Mouse (Mus musculus): ENCODE measurements around the gene Gphb5. TPM values are rescaled to one million over a fixed set of nuclear protein-coding genes. Genes with fewer than 3 reads are reported as not detected.

Gene Gphb5
- polyA plus RNA-seq, 1 experiment = not detected

GRCm38 (mm10) chr12:75387156-75387555 lies 29.4 kb downstream of the Gphb5 start:
- WGBS = 78% methylated on average over 8 of the region's 8 CpGs
- no peak for TF ChIP-seq CTCF (IDR thresholded peaks at IDR 0.05; ENCODE audit: extremely low read depth, insufficient read depth, insufficient read length, insufficient replicate concordance)
- no peak for TF ChIP-seq POLR2A (IDR thresholded peaks at IDR 0.05; ENCODE audit: low read depth, low read length)
- no peak overlapping the region for H3K27ac ChIP-seq (ENCODE audit: insufficient read depth, low read length)
- DNase-seq (ENCODE audit: low read depth in 1 of 2, low spot score in 2 of 2) = no peak
- H3K4me3 ChIP-seq (ENCODE audit: extremely low read depth, insufficient read depth, insufficient read length) = no peak overlapping the region
- no peaks in the 10 kb centered on the region for H3K4me1 ChIP-seq (ENCODE audit: control insufficient read depth, insufficient read depth, insufficient read length)
- no peaks in the 10 kb centered on the region for H3K27me3 ChIP-seq (ENCODE audit: control insufficient read depth, insufficient read depth, low read length)
- H3K36me3 ChIP-seq (ENCODE audit: control insufficient read depth, insufficient read depth, low read length) = no peaks in the 10 kb centered on the region

GRCm38 (mm10) chr12:75386731-75387130 lies 29.9 kb downstream of the Gphb5 start:
- no peak for TF ChIP-seq CTCF (IDR thresholded peaks at IDR 0.05; ENCODE audit: extremely low read depth, insufficient read depth, insufficient read length, insufficient replicate concordance)
- TF ChIP-seq POLR2A (IDR thresholded peaks at IDR 0.05; ENCODE audit: low read depth, low read length) = no peak
- no peaks in the 10 kb centered on the region for H3K4me1 ChIP-seq (ENCODE audit: control insufficient read depth, insufficient read depth, insufficient read length)
- H3K27me3 ChIP-seq (ENCODE audit: control insufficient read depth, insufficient read depth, low read length) = no peaks in the 10 kb centered on the region
- WGBS = 93% methylated on average over 9 of the region's 9 CpGs
- H3K27ac ChIP-seq (ENCODE audit: insufficient read depth, low read length) = no peak overlapping the region
- no peak overlapping the region for H3K4me3 ChIP-seq (ENCODE audit: extremely low read depth, insufficient read depth, insufficient read length)
- H3K36me3 ChIP-seq (ENCODE audit: control insufficient read depth, insufficient read depth, low read length) = no peaks in the 10 kb centered on the region
- no peak for DNase-seq (ENCODE audit: low read depth in 1 of 2, low spot score in 2 of 2)

DNA sequence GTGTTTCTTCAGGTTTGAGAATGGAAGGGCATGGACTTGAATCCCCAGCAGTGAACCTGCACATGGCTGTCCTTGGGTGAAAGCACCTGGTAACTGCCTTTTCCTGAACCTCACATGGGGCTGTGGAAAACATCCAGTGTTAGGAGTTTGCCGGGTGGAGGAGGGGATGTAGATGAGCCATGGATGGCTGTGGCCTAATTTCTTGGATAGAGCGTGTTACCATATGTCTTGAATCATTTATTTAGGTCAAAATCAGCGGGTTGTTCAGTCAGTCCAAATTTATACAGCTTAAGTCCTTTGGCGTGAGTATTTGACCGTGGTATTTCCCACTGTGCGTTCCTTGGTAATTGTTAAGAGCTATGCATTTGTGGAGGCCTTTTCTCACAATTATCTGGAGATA lies 40.5 kb downstream of the Gphb5 start:
- H3K4me3 ChIP-seq (ENCODE audit: extremely low read depth, insufficient read depth, insufficient read length) = no peak overlapping the region
- no peak for DNase-seq (ENCODE audit: low read depth in 1 of 2, low spot score in 2 of 2)
- no peaks in the 10 kb centered on the region for H3K4me1 ChIP-seq (ENCODE audit: control insufficient read depth, insufficient read depth, insufficient read length)
- H3K36me3 ChIP-seq (ENCODE audit: control insufficient read depth, insufficient read depth, low read length) = no peaks in the 10 kb centered on the region
- 90% methylated on average over 6 of the region's 6 CpGs for WGBS
- no peak for TF ChIP-seq POLR2A (IDR thresholded peaks at IDR 0.05; ENCODE audit: low read depth, low read length)
- H3K27me3 ChIP-seq (ENCODE audit: control insufficient read depth, insufficient read depth, low read length) = no peaks in the 10 kb centered on the region
- no peak overlapping the region for H3K27ac ChIP-seq (ENCODE audit: insufficient read depth, low read length)

- TF ChIP-seq CTCF (IDR thresholded peaks at IDR 0.05; ENCODE audit: extremely low read depth, insufficient read depth, insufficient read length, insufficient replicate concordance) (no peak), POLR2A (IDR thresholded peaks at IDR 0.05; ENCODE audit: low read depth, low read length) (no peak)
- H3K4me1 ChIP-seq (ENCODE audit: control insufficient read depth, insufficient read depth, insufficient read length) = no peaks in the 10 kb centered on the region
- H3K36me3 ChIP-seq (ENCODE audit: control insufficient read depth, insufficient read depth, low read length) = no peaks in the 10 kb centered on the region
- H3K4me3 ChIP-seq (ENCODE audit: extremely low read depth, insufficient read depth, insufficient read length) = no peak overlapping the region
- DNase-seq (ENCODE audit: low read depth in 1 of 2, low spot score in 2 of 2) = no peak
- WGBS = 90% methylated on average over 12 of the region's 12 CpGs
- no peak overlapping the region for H3K27ac ChIP-seq (ENCODE audit: insufficient read depth, low read length)
- H3K27me3 ChIP-seq (ENCODE audit: control insufficient read depth, insufficient read depth, low read length) = no peaks in the 10 kb centered on the region
These were observed 41.5 kb downstream of the Gphb5 start for GRCm38 (mm10) chr12:75375060-75375459.

GRCm38 (mm10) chr12:75374437-75374836 lies 42.1 kb downstream of the Gphb5 start:
- Histone ChIP-seq H3K36me3 (ENCODE audit: control insufficient read depth, insufficient read depth, low read length) (no peaks in the 10 kb centered on the region), H3K4me3 (ENCODE audit: extremely low read depth, insufficient read depth, insufficient read length) (no peak overlapping the region), H3K4me1 (ENCODE audit: control insufficient read depth, insufficient read depth, insufficient read length) (no peaks in the 10 kb centered on the region), H3K27me3 (ENCODE audit: control insufficient read depth, insufficient read depth, low read length) (no peaks in the 10 kb centered on the region), H3K27ac (ENCODE audit: insufficient read depth, low read length) (no peak overlapping the region)
- DNase-seq (ENCODE audit: low read depth in 1 of 2, low spot score in 2 of 2) = no peak
- 97% methylated on average over 10 of the region's 10 CpGs for WGBS
- TF ChIP-seq CTCF (IDR thresholded peaks at IDR 0.05; ENCODE audit: extremely low read depth, insufficient read depth, insufficient read length, insufficient replicate concordance) (no peak), POLR2A (IDR thresholded peaks at IDR 0.05; ENCODE audit: low read depth, low read length) (no peak)

DNA sequence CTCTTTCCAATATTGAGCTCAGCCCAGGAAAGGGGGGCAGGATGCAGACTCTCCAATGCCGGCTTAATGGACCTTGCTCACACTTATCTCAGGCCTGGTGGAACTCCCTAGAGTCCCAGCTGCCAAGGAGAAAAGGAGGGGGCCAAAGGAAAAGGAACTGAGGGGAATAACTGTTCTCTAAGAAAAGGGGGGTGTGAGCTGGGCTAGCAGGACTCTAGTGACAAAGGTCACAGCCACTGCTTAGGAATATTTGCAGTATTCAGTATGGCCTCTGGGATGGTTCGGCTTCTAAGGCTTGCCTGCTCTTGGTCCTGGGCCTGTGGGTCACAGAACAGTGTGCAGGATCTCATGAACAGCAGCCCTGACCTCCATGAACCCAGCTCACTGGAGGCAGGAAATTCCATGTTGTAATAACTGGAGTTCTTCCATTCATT lies 47.1 kb downstream of the Gphb5 start:
- H3K36me3 ChIP-seq (ENCODE audit: control insufficient read depth, insufficient read depth, low read length) = no peaks in the 10 kb centered on the region
- 0 out of 2 replicates have a peak overlapping the region, but pooled peaks have one; percentile 8 for H3K27ac ChIP-seq (ENCODE audit: insufficient read depth, low read length)
- 0 out of 2 replicates have a peak, but pooled peaks cover 3% of the 10 kb centered on the region for H3K4me1 ChIP-seq (ENCODE audit: control insufficient read depth, insufficient read depth, insufficient read length)
- H3K27me3 ChIP-seq (ENCODE audit: control insufficient read depth, insufficient read depth, low read length) = no peaks in the 10 kb centered on the region
- TF ChIP-seq POLR2A (IDR thresholded peaks at IDR 0.05; ENCODE audit: low read depth, low read length) (no peak), CTCF (IDR thresholded peaks at IDR 0.05; ENCODE audit: extremely low read depth, insufficient read depth, insufficient read length, insufficient replicate concordance) (no peak)
- no peak overlapping the region for H3K4me3 ChIP-seq (ENCODE audit: extremely low read depth, insufficient read depth, insufficient read length)
- 63% methylated on average over 2 of the region's 2 CpGs for WGBS
- DNase-seq (ENCODE audit: low read depth in 1 of 2, low spot score in 2 of 2) = no peak

- Histone ChIP-seq H3K4me1 (ENCODE audit: control insufficient read depth, insufficient read depth, insufficient read length) (0 out of 2 replicates have a peak, but pooled peaks cover 3% of the 10 kb centered on the region), H3K27ac (ENCODE audit: insufficient read depth, low read length) (no peak overlapping the region), H3K4me3 (ENCODE audit: extremely low read depth, insufficient read depth, insufficient read length) (no peak overlapping the region), H3K27me3 (ENCODE audit: control insufficient read depth, insufficient read depth, low read length) (no peaks in the 10 kb centered on the region), H3K36me3 (ENCODE audit: control insufficient read depth, insufficient read depth, low read length) (no peaks in the 10 kb centered on the region)
- 86% methylated on average over 5 of the region's 5 CpGs for WGBS
- no peak for DNase-seq (ENCODE audit: low read depth in 1 of 2, low spot score in 2 of 2)
- no peak for TF ChIP-seq CTCF (IDR thresholded peaks at IDR 0.05; ENCODE audit: extremely low read depth, insufficient read depth, insufficient read length, insufficient replicate concordance)
- no peak for TF ChIP-seq POLR2A (IDR thresholded peaks at IDR 0.05; ENCODE audit: low read depth, low read length)
These were observed 48.1 kb downstream of the Gphb5 start for GRCm38 (mm10) chr12:75368527-75368926.
